Mouse (Mus musculus): ENCODE results near the gene Cntln.

Gene Cntln

GRCm38 (mm10) chr4:84884111-84884538 lies at the start of gene Cntln:
TSS of gene Cntln (plus strand) at chr4:84884309.
- peak; percentile 96 to 97 for DNase-seq

- peak; percentile 37 to 69 for DNase-seq
Measured at GRCm38 (mm10) chr4:84836979-84837378, 47.1 kb upstream of the Cntln start.

- peak; percentile 22 to 57 for DNase-seq
Measured at GRCm38 (mm10) chr4:84838545-84838944, 45.6 kb upstream of the Cntln start.

- peak in 1 of 2 experiments; percentile 10 for DNase-seq
Measured at GRCm38 (mm10) chr4:84839466-84839865, 44.6 kb upstream of the Cntln start.

- DNase-seq, result no peak
Measured at GRCm38 (mm10) chr4:84857588-84857987, 26.5 kb upstream of the Cntln start.

GRCm38 (mm10) chr4:84876347-84876746 lies 7.8 kb upstream of the Cntln start:
- peak; percentile 32 to 68 for DNase-seq

- no peak for DNase-seq
Measured at GRCm38 (mm10) chr4:84883646-84884045, 463 bp upstream of the Cntln start.

- DNase-seq, result peak; percentile 78 to 81
Measured at GRCm38 (mm10) chr4:84884539-84885270, 596 bp downstream of the Cntln start.

GRCm38 (mm10) chr4:84885271-84885540 lies 1.1 kb downstream of the Cntln start:
- no peak for DNase-seq

- peak in 1 of 2 experiments; percentile 9 for DNase-seq
Measured at GRCm38 (mm10) chr4:84918393-84918792, 34.3 kb downstream of the Cntln start.

GRCm38 (mm10) chr4:84934342-84934929 lies 50.3 kb downstream of the Cntln start:
- no peak for DNase-seq

GRCm38 (mm10) chr4:84942059-84942458 lies 58.0 kb downstream of the Cntln start:
- DNase-seq, result no peak

- no peak for DNase-seq
Measured at GRCm38 (mm10) chr4:84942651-84943050, 58.5 kb downstream of the Cntln start.

- DNase-seq, result no peak
Measured at GRCm38 (mm10) chr4:84944100-84944499, 60.0 kb downstream of the Cntln start.

GRCm38 (mm10) chr4:84946450-84946849 lies 62.3 kb downstream of the Cntln start:
- no peak for DNase-seq

- no peak for DNase-seq
Measured at GRCm38 (mm10) chr4:84976875-84977646, 93.0 kb downstream of the Cntln start.

GRCm38 (mm10) chr4:84995520-84996348 lies 111.6 kb downstream of the Cntln start:
- DNase-seq, result no peak

GRCm38 (mm10) chr4:85005581-85005980 lies 121.5 kb downstream of the Cntln start:
- no peak for DNase-seq

GRCm38 (mm10) chr4:85006789-85007188 lies 122.7 kb downstream of the Cntln start:
- DNase-seq, result peak; percentile 31 to 44

- DNase-seq, result no peak
Measured at GRCm38 (mm10) chr4:85010846-85011245, 126.7 kb downstream of the Cntln start.

GRCm38 (mm10) chr4:85045748-85046147 lies 161.6 kb downstream of the Cntln start:
- DNase-seq, result no peak

GRCm38 (mm10) chr4:85049933-85050553 lies 165.9 kb downstream of the Cntln start:
- no peak for DNase-seq

All from cerebellum, postnatal 25 days (tissue).